Mouse (Mus musculus) urinary bladder, postnatal 36 days (tissue): ENCODE results near the gene Zscan4d.
"Not testable (repeated sequence)": the region's sequence is repeated elsewhere in the genome, so short reads cannot be mapped to it uniquely, and the experiment has no call there.

ENCODE experiments used
- DNase-seq, 2 experiments: peaks; one replicate each; pipeline ENCODE4 v3.0.0; 2022; ENCODE audit warnings: low spot score in 2 of 2, mixed read lengths in 1 of 2

The Zscan4d gene

DNA sequence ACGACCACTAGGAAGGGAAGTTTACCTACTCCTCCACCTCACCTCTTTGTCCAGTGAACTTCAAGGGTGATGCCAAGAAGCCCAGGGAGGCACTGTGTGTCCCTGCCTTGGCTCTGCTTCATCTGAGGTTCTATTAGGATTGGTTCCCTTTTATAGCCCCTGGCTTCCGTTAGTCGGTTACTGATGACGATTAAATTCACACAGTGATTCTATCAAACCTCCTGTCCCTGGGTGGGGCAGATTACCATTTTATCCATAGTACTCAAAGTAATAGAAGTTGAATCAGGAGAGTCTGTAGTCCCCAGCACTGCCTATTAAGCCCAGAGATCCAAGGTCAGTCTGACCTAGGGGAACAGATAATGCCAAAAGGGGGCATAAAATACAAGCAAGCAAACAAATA is at the start of gene Zscan4d:
Gene Zscan4d, minus strand, starts transcription at position 101 of the 400 bp plus-strand sequence.
- DNase-seq: not testable (repeated sequence)

DNA sequence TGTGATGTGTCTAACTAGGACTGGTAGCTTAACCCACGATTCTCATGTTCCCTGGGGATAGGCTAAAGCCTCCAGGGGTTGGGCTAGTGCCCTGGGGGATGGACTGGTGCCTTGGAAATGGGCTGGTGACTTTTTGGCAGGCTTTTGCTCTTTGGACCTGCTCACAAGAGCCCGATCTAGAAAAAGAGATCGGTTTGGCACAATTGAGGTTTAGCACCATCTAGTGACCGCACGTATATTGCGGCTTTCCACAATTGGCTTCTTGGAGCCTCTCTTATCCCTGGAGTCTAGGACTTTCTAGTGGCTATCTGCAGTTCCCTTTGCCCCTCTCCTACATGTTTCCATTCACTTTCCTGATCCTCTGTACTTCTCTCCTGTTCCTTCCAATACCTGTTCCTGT is 7.9 kb downstream of the Zscan4d start:
- DNase-seq: not testable (repeated sequence)
